Mouse (Mus musculus) neural tube, embryonic 11.5 days (tissue): Measurements from ENCODE around the gene Mrpl27. TPM values are rescaled to one million over a fixed set of nuclear protein-coding genes. Genes with fewer than 3 reads are reported as not detected.
"Not testable (repeated sequence)": the region's sequence is repeated elsewhere in the genome, so short reads cannot be mapped to it uniquely, and the experiment has no call there.

Experiments
- ATAC-seq: fragments of 200-750 bp; cut with Nextera tagmentation; 2 replicates; pipeline ENCODE4 v1.8.0; 2017; ENCODE audit warnings: moderate number of reproducible peaks, mild to moderate bottlenecking, moderate TSS enrichment, moderate library complexity; ENCODE audit not compliant: insufficient read depth, low FRiP score, low TSS enrichment
- DNase-seq: peaks from one replicate; pipeline ENCODE4 v3.0.0-alpha.2; 2015; ENCODE audit warnings: low spot score
- H3K27ac ChIP-seq: fragments of 300-500 bp; sonication (generic); 2 replicates; pipeline ENCODE4 v1.5.1; 2014; ENCODE audit warnings: low read depth, mild to moderate bottlenecking, low read length
- H3K27me3 ChIP-seq: fragments of 300-500 bp; sonication (generic); 2 replicates; pipeline ENCODE4 v1.6.1; 2014; ENCODE audit warnings: mild to moderate bottlenecking, low read length, mixed read lengths; ENCODE audit not compliant: control insufficient read depth, insufficient read depth
- H3K36me3 ChIP-seq: fragments of 300-500 bp; sonication (generic); 2 replicates; pipeline ENCODE4 v1.6.1; 2014; ENCODE audit warnings: mild to moderate bottlenecking, low read length, moderate library complexity, mixed read lengths; ENCODE audit not compliant: control insufficient read depth, insufficient read depth
- H3K4me1 ChIP-seq: fragments of 300-500 bp; sonication (generic); 2 replicates; pipeline ENCODE4 v1.6.1; 2014; ENCODE audit warnings: low read length, mixed read lengths; ENCODE audit not compliant: control insufficient read depth, insufficient read depth
- H3K4me2 ChIP-seq: fragments of 300-500 bp; sonication (generic); 2 replicates; pipeline ENCODE4 v1.6.1; 2014; ENCODE audit warnings: low read depth, mild to moderate bottlenecking, moderate library complexity
- H3K4me3 ChIP-seq: fragments of 300-500 bp; sonication (generic); 2 replicates; pipeline ENCODE4 v1.5.1; 2014; ENCODE audit warnings: low read depth, low read length
- H3K9ac ChIP-seq: fragments of 300-500 bp; sonication (generic); 2 replicates; pipeline ENCODE4 v1.6.1; 2014; ENCODE audit warnings: mild to moderate bottlenecking, low read length
- H3K9me3 ChIP-seq: fragments of 300-500 bp; sonication (generic); 2 replicates; pipeline ENCODE4 v1.6.1; 2016; ENCODE audit warnings: low read length; ENCODE audit not compliant: control insufficient read depth
- WGBS: fragments of 180-500 bp; shearing (Covaris S2); extraction: QIAGEN DNeasy Blood & Tissue Kit; methylation state at CpG from one replicate; pipeline ENCODE4 v1.1.7; 2014; 5-methylcytosine and 5-hydroxymethylcytosine counted together
- polyA plus RNA-seq: library from polyadenylated mRNA; unstranded; fragments of >200 nt; fragmentation: Nextera tagmentation; extraction: Ambion mirVana; gene quantifications from 2 replicates; pipeline ENCODE4 v1.2.1, GENCODE M21; 2014

Gene Mrpl27
- polyA plus RNA-seq, 1 experiment from 2014 or later = 118 TPM

- Histone ChIP-seq H3K27me3 (no peaks in the 10 kb centered on the region), H3K9me3 (no peaks in the 10 kb centered on the region), H3K4me3 (peak overlapping the region; percentile 94), H3K4me2 (peak overlapping the region; percentile 83), H3K4me1 (peaks cover 11% of the 10 kb centered on the region), H3K36me3 (no peaks in the 10 kb centered on the region; the same call in 1 of the 2 replicates), H3K9ac (peak overlapping the region; percentile 2; the same call in 1 of the 2 replicates), H3K27ac (0 out of 2 replicates have a peak overlapping the region, but pooled peaks have one; percentile 89)
- WGBS = 34% methylated on average over 15 of the region's 15 CpGs
- DNase-seq (no peak), ATAC-seq (no peak)
These were observed 24.1 kb downstream of the Mrpl27 start for GRCm38 (mm10) chr11:94677607-94678145.

- DNase-seq (no peak), ATAC-seq (no peak)
- H3K9ac ChIP-seq = no peak overlapping the region
- H3K4me2 ChIP-seq = no peak overlapping the region
- H3K4me1 ChIP-seq = peaks cover 11% of the 10 kb centered on the region
- H3K36me3 ChIP-seq = no peaks in the 10 kb centered on the region
- no peaks in the 10 kb centered on the region for H3K9me3 ChIP-seq
- no peak overlapping the region for H3K4me3 ChIP-seq
- no peaks in the 10 kb centered on the region for H3K27me3 ChIP-seq
- H3K27ac ChIP-seq = no peak overlapping the region
These were observed 27.1 kb downstream of the Mrpl27 start for GRCm38 (mm10) chr11:94680639-94681038.

GRCm38 (mm10) chr11:94681640-94682039 lies 28.1 kb downstream of the Mrpl27 start:
- no peaks in the 10 kb centered on the region for H3K27me3 ChIP-seq
- H3K9ac ChIP-seq = no peak overlapping the region
- no peaks in the 10 kb centered on the region for H3K36me3 ChIP-seq
- peaks cover under 1% of the 10 kb centered on the region for H3K4me1 ChIP-seq
- ATAC-seq (no peak), DNase-seq (no peak)
- WGBS = 84% methylated on average over 4 of the region's 4 CpGs
- H3K27ac ChIP-seq = no peak overlapping the region
- no peak overlapping the region for H3K4me3 ChIP-seq
- H3K9me3 ChIP-seq = no peaks in the 10 kb centered on the region
- H3K4me2 ChIP-seq = no peak overlapping the region

- Histone ChIP-seq H3K36me3 (no peaks in the 10 kb centered on the region), H3K4me2 (no peak overlapping the region), H3K4me3 (no peak overlapping the region), H3K9ac (no peak overlapping the region), H3K4me1 (no peaks in the 10 kb centered on the region), H3K27ac (no peak overlapping the region), H3K27me3 (no peaks in the 10 kb centered on the region), H3K9me3 (no peaks in the 10 kb centered on the region)
- ATAC-seq (no peak), DNase-seq (no peak)
- WGBS = 81% methylated on average over 7 of the region's 7 CpGs
These were observed 28.9 kb downstream of the Mrpl27 start for GRCm38 (mm10) chr11:94682427-94682826.

GRCm38 (mm10) chr11:94687178-94687577 lies 33.6 kb downstream of the Mrpl27 start:
- Histone ChIP-seq H3K27ac (no peak overlapping the region), H3K27me3 (no peaks in the 10 kb centered on the region), H3K9ac (no peak overlapping the region), H3K4me2 (no peak overlapping the region), H3K4me1 (no peaks in the 10 kb centered on the region), H3K9me3 (no peaks in the 10 kb centered on the region), H3K4me3 (no peak overlapping the region), H3K36me3 (no peaks in the 10 kb centered on the region)
- DNase-seq (no peak), ATAC-seq (no peak)
- WGBS = 88% methylated on average over 6 of the region's 6 CpGs

- H3K27me3 ChIP-seq, H3K4me3 ChIP-seq, DNase-seq, H3K9me3 ChIP-seq, H3K36me3 ChIP-seq, H3K4me2 ChIP-seq, H3K9ac ChIP-seq, H3K27ac ChIP-seq, ATAC-seq, H3K4me1 ChIP-seq: not testable (repeated sequence)
These were observed 38.9 kb downstream of the Mrpl27 start for GRCm38 (mm10) chr11:94692502-94692901.

- WGBS = 88% methylated on average over 6 of the region's 6 CpGs
- H3K9me3 ChIP-seq = no peaks in the 10 kb centered on the region
- H3K4me3 ChIP-seq = no peak overlapping the region
These were observed 41.9 kb downstream of the Mrpl27 start for GRCm38 (mm10) chr11:94695508-94695907.

GRCm38 (mm10) chr11:94697140-94697539 lies 43.6 kb downstream of the Mrpl27 start:
- ATAC-seq = no peak
- WGBS = 94% methylated on average over 2 of the region's 2 CpGs
- no peaks in the 10 kb centered on the region for H3K27me3 ChIP-seq
- H3K4me3 ChIP-seq = no peak overlapping the region
- no peak overlapping the region for H3K4me2 ChIP-seq
- no peak for DNase-seq
- no peaks in the 10 kb centered on the region for H3K4me1 ChIP-seq
- H3K27ac ChIP-seq = no peak overlapping the region
- no peak overlapping the region for H3K9ac ChIP-seq
- H3K36me3 ChIP-seq = no peaks in the 10 kb centered on the region
- no peaks in the 10 kb centered on the region for H3K9me3 ChIP-seq

More at GRCm38 (mm10) chr11:94695508-94695907, 41.9 kb downstream of the Mrpl27 start:
- Histone ChIP-seq H3K4me1 (no peaks in the 10 kb centered on the region), H3K27ac (no peak overlapping the region), H3K9ac (no peak overlapping the region), H3K36me3 (no peaks in the 10 kb centered on the region), H3K4me2 (no peak overlapping the region), H3K27me3 (no peaks in the 10 kb centered on the region)
- no peak for ATAC-seq
- DNase-seq = no peak

GRCm38 (mm10) chr11:94697703-94698464 lies 44.3 kb downstream of the Mrpl27 start:
- ATAC-seq = no peak
- Histone ChIP-seq H3K9me3 (no peaks in the 10 kb centered on the region), H3K4me2 (no peak overlapping the region), H3K4me3 (no peak overlapping the region), H3K4me1 (no peaks in the 10 kb centered on the region), H3K36me3 (no peaks in the 10 kb centered on the region), H3K9ac (no peak overlapping the region), H3K27me3 (no peaks in the 10 kb centered on the region), H3K27ac (no peak overlapping the region)
- DNase-seq = no peak
- 44% methylated on average over 13 of the region's 13 CpGs for WGBS
